Mouse (Mus musculus): ENCODE measurements around the gene Stx1a. TPM values are rescaled to one million over a fixed set of nuclear protein-coding genes. Genes with fewer than 3 reads are reported as not detected.

Gene Stx1a
- polyA plus RNA-seq, 1 experiment from 2014 or later: 90.9 TPM

GRCm38 (mm10) chr5:135009590-135010319 is 13.5 kb upstream of the Stx1a start:
- Histone ChIP-seq H3K27ac (replicated peaks) (peak overlapping the region; percentile 98), H3K9me3 (no peaks in the 10 kb centered on the region), H3K27me3 (no peaks in the 10 kb centered on the region), H3K4me1 (replicated peaks) (peaks cover 41% of the 10 kb centered on the region), H3K4me2 (peak overlapping the region; percentile 79), H3K9ac (peak overlapping the region; percentile 84), H3K4me3 (peak overlapping the region; percentile 61), H3K36me3 (no peaks in the 10 kb centered on the region)
- peak; percentile 89 for ATAC-seq (ENCODE audit: low read depth)
- 1% methylated on average over 37 of the region's 37 CpGs for WGBS

- 60% methylated on average over 7 of the region's 7 CpGs for WGBS
- Histone ChIP-seq H3K4me1 (replicated peaks) (peaks cover 41% of the 10 kb centered on the region), H3K36me3 (no peaks in the 10 kb centered on the region), H3K4me2 (peak overlapping the region; percentile 79), H3K9me3 (no peaks in the 10 kb centered on the region), H3K9ac (peak overlapping the region; percentile 84), H3K27me3 (no peaks in the 10 kb centered on the region), H3K27ac (replicated peaks) (peak overlapping the region; percentile 98; the same call in 1 of the 2 replicates), H3K4me3 (peak overlapping the region; percentile 61)
- no peak for ATAC-seq (ENCODE audit: low read depth)
Observed at GRCm38 (mm10) chr5:135010320-135010709, 13.0 kb upstream of the Stx1a start.

DNA sequence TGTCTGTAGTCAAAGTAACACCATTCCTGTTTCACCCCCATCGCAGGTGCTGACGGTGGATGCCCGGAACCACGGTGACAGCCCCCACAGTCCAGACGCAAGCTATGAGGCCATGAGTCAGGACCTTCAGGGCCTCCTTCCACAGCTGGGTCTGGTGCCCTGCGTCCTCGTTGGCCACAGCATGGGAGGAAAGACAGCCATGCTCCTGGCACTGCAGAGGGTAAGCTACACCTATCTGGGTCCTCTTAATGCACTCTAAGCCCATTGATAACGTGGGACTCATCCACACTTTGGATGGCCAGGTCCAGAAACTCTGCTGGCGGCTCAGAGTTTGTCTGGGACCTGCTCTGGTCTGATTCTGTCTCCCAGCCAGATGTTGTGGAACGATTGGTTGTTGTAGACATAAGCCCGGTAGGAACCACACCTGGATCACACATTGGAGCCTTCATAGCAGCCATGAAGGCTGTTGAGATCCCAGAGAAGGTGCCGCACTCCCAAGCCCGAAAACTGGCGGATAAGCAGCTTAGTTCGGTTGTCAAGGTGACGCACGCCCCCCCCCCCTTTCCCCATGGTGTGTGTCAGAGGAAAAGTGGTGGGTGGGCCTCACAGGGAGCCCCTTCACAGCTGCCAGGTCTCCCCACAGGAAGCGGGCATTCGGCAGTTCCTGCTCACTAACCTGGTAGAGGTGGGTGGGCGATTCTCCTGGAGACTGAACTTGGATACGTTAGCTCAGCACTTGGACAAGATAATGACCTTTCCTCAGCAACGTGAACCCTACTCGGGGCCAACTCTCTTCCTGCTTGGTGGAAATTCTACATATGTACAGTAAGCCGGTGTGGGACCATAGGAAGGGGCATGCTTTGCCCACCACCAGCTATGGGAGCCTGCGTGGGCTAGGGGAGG is 12.2 kb upstream of the Stx1a start:
- H3K4me2 ChIP-seq: peak overlapping the region; percentile 79; the same call in 1 of the 2 replicates

GRCm38 (mm10) chr5:135011809-135012613 is 11.3 kb upstream of the Stx1a start:
- Histone ChIP-seq H3K4me3 (peak overlapping the region; percentile 20), H3K4me2 (peak overlapping the region; percentile 36), H3K36me3 (no peaks in the 10 kb centered on the region), H3K27ac (replicated peaks) (0 out of 2 replicates have a peak overlapping the region, but pooled peaks have one; percentile 14), H3K9ac (peak overlapping the region; percentile 44), H3K9me3 (no peaks in the 10 kb centered on the region), H3K27me3 (no peaks in the 10 kb centered on the region), H3K4me1 (replicated peaks) (peaks cover 41% of the 10 kb centered on the region)
- no peak for ATAC-seq (ENCODE audit: low read depth)
- WGBS: 31% methylated on average over 26 of the region's 26 CpGs

More for the DNA sequence above, 12.2 kb upstream of the Stx1a start:
- Histone ChIP-seq H3K4me1 (replicated peaks) (peaks cover 41% of the 10 kb centered on the region), H3K9ac (no peak overlapping the region), H3K9me3 (no peaks in the 10 kb centered on the region), H3K27ac (replicated peaks) (no peak overlapping the region), H3K36me3 (no peaks in the 10 kb centered on the region), H3K4me3 (0 out of 2 replicates have a peak overlapping the region, but pooled peaks have one; percentile 61), H3K27me3 (no peaks in the 10 kb centered on the region)
- 91% methylated on average over 25 of the region's 25 CpGs for WGBS
- ATAC-seq (ENCODE audit: low read depth): no peak

DNA sequence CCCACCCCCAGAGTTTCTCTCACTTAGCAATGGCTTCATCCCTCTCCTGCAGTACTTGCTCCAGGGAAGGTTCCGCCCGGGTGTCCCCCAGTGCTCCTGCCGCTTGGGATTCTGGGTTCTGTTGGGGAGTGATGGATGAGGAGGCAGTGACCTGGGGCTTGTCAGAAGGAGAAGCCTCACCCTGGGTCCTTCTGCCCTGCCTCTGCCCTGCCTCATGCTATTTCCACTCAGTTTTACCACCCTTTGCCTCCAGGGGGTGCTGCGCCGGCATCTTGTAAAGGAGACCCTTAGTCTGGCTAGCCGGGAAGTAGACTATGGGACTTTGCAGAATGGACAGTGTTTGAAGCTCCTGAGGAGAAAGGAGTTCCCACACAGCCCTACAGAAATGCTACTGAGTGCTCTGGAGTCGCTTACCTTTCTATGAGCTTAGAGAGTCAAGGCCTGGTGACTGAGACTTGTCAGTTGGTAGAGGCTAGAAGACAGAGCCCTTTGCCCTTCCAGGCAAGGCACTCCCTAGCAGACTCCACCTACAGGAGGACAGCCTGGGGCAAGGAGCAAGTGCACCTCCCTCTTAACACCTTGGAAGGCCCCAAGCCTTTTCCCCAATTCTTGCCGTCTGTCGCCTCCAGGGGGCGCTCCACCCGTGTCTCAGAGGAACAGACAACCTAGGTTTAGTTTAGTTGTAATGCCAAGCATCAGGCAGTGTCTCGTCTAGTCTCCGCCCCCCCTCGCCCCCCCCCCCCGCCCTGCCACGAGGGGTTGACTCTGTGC is 10.4 kb upstream of the Stx1a start:
- Histone ChIP-seq H3K27ac (replicated peaks) (no peak overlapping the region), H3K4me2 (peak overlapping the region; percentile 36), H3K27me3 (no peaks in the 10 kb centered on the region), H3K9me3 (no peaks in the 10 kb centered on the region), H3K4me3 (peak overlapping the region; percentile 20), H3K4me1 (replicated peaks) (peaks cover 39% of the 10 kb centered on the region), H3K36me3 (no peaks in the 10 kb centered on the region), H3K9ac (peak overlapping the region; percentile 44; the same call in 1 of the 2 replicates)
- no peak for ATAC-seq (ENCODE audit: low read depth)
- WGBS: 6% methylated on average over 16 of the region's 16 CpGs

GRCm38 (mm10) chr5:135015497-135015896 is 7.8 kb upstream of the Stx1a start:
- H3K4me1 ChIP-seq (replicated peaks): peaks cover 26% of the 10 kb centered on the region
- 15% methylated on average over 7 of the region's 7 CpGs for WGBS
- no peak overlapping the region for H3K4me3 ChIP-seq
- no peaks in the 10 kb centered on the region for H3K9me3 ChIP-seq
- no peak overlapping the region for H3K9ac ChIP-seq
- no peak overlapping the region for H3K27ac ChIP-seq (replicated peaks)
- no peaks in the 10 kb centered on the region for H3K36me3 ChIP-seq
- ATAC-seq (ENCODE audit: low read depth): peak; percentile 10; the same call in 1 of the 2 replicates
- no peak overlapping the region for H3K4me2 ChIP-seq
- H3K27me3 ChIP-seq: no peaks in the 10 kb centered on the region

GRCm38 (mm10) chr5:135016224-135016759 is 7.0 kb upstream of the Stx1a start:
- Histone ChIP-seq H3K4me2 (no peak overlapping the region), H3K9me3 (no peaks in the 10 kb centered on the region), H3K4me1 (replicated peaks) (peaks cover 18% of the 10 kb centered on the region), H3K36me3 (no peaks in the 10 kb centered on the region), H3K27me3 (no peaks in the 10 kb centered on the region), H3K9ac (no peak overlapping the region), H3K27ac (replicated peaks) (no peak overlapping the region), H3K4me3 (no peak overlapping the region)
- WGBS: 64% methylated on average over 4 of the region's 4 CpGs
- ATAC-seq (ENCODE audit: low read depth): no peak

GRCm38 (mm10) chr5:135021814-135022213 is 1.5 kb upstream of the Stx1a start:
- 70% methylated on average over 6 of the region's 6 CpGs for WGBS
- no peaks in the 10 kb centered on the region for H3K9me3 ChIP-seq
- H3K9ac ChIP-seq: no peak overlapping the region
- H3K27me3 ChIP-seq: no peaks in the 10 kb centered on the region
- no peak overlapping the region for H3K27ac ChIP-seq (replicated peaks)
- peaks cover 28% of the 10 kb centered on the region for H3K4me1 ChIP-seq (replicated peaks)
- no peak overlapping the region for H3K4me2 ChIP-seq
- ATAC-seq (ENCODE audit: low read depth): no peak
- H3K36me3 ChIP-seq: no peaks in the 10 kb centered on the region
- H3K4me3 ChIP-seq: no peak overlapping the region

- ATAC-seq (ENCODE audit: low read depth): no peak
- Histone ChIP-seq H3K4me1 (replicated peaks) (peaks cover 38% of the 10 kb centered on the region), H3K27me3 (no peaks in the 10 kb centered on the region), H3K4me3 (peak overlapping the region; percentile 68), H3K36me3 (no peaks in the 10 kb centered on the region), H3K4me2 (peak overlapping the region; percentile 73), H3K27ac (replicated peaks) (0 out of 2 replicates have a peak overlapping the region, but pooled peaks have one; percentile 20), H3K9ac (no peak overlapping the region), H3K9me3 (no peaks in the 10 kb centered on the region)
- WGBS: 65% methylated on average over 11 of the region's 11 CpGs
Observed at GRCm38 (mm10) chr5:135024665-135025224, 1.5 kb downstream of the Stx1a start.

DNA sequence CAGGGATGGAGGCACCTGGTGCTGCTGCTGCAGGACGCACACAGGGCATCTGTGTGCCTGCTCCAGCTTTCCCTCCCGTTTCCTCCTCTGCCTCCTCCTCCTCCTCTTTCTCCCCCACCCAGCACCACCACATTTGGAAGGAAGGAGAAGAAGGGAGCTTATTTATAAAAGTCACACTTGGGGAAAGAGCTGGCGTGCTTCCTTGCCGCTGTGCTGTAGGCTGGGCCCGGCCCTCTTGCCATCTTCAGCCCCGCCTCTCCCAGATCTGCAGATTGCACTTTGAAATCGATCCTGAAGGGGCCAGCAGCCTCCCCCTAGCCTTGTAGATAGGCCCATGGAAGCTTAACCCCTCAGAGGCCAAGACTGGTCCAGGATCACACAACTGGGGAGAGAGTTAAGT is 2.6 kb downstream of the Stx1a start:
- WGBS: 25% methylated on average over 7 of the region's 7 CpGs
- H3K4me1 ChIP-seq (replicated peaks): peaks cover 38% of the 10 kb centered on the region

More for the DNA sequence above, 2.6 kb downstream of the Stx1a start:
- H3K4me3 ChIP-seq: peak overlapping the region; percentile 13; the same call in 1 of the 2 replicates
- H3K9me3 ChIP-seq: no peaks in the 10 kb centered on the region
- H3K9ac ChIP-seq: peak overlapping the region; percentile 22; the same call in 1 of the 2 replicates
- ATAC-seq (ENCODE audit: low read depth): no peak
- no peaks in the 10 kb centered on the region for H3K27me3 ChIP-seq
- no peak overlapping the region for H3K27ac ChIP-seq (replicated peaks)
- H3K36me3 ChIP-seq: no peaks in the 10 kb centered on the region
- peak overlapping the region; percentile 73 for H3K4me2 ChIP-seq
